Mouse (Mus musculus): ENCODE measurements around the gene Gpr119. TPM values are rescaled to one million over a fixed set of nuclear protein-coding genes. Genes with fewer than 3 reads are reported as not detected.

Gpr119 gene
- 0.05 TPM in 1 of 2 replicates, not detected in the other for polyA plus RNA-seq (2012; rRNA removed; ENCODE audit: low replicate concordance)

GRCm38 (mm10) chrX:48674171-48674570, at the start of gene Gpr119:
Gene Gpr119 (minus strand): TSS chrX:48674478.

GRCm38 (mm10) chrX:48694864-48695371, 20.6 kb upstream of the Gpr119 start, which contains the start of gene Rbmx2:
Gene Rbmx2 (plus strand): TSS chrX:48695004.

DNA sequence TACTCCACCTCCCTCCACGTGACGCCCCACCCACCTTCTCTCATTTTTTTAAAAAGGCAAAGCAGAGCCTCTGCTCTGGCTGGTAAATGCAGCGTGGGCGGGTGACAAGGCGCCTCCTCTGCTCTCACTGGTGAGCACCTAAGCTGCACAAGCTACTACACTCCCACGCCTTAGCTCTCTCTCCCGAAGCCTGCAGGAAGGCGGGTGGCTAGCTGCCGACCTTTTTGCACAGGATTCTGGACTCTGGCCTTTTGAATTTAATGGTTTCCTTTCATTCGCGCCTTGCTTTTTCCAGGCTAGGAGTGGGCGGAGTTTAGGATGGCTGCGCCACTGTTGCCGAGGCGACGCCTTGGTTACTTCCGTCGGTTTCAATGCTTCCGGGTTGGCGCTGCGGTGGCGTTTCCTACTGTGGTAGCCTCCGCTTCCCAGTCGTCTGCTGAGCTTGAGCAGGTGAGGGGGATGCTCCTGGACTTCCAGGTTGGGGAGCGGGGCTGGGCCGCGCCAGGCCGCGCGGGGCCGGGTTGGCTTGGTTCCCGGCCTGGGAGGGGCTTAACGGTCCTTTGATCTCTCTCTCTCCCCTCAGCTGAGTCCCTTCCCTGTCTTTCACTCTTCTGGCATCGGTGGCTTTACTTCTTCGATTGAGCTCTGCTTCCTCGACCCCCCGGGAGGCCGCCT, 50.8 kb downstream of the Gpr119 start, which contains the start of gene Slc25a14:
Slc25a14 (plus strand) TSS at position 35 of the 675 bp plus-strand sequence.

Other genes starting within 250 kb of the Gpr119 start
- 12.7 and 22.8 TPM in 2 replicates for gene Elf4, start 211.3 kb downstream of the Gpr119 start, polyA plus RNA-seq (2012; rRNA removed; ENCODE audit: low replicate concordance)
- 26.0 and 29.4 TPM in 2 replicates for gene Aifm1, start 160.9 kb downstream of the Gpr119 start, polyA plus RNA-seq (2012; rRNA removed; ENCODE audit: low replicate concordance)
- 0.53 and 1.5 TPM in 2 replicates for gene Rab33a, start 155.2 kb downstream of the Gpr119 start, polyA plus RNA-seq (2012; rRNA removed; ENCODE audit: low replicate concordance)
- gene Zfp280c, start 80.0 kb downstream of the Gpr119 start, polyA plus RNA-seq (2012; rRNA removed; ENCODE audit: low replicate concordance): 4.6 and 6.5 TPM in 2 replicates
- gene Slc25a14, start 51.1 kb downstream of the Gpr119 start, polyA plus RNA-seq (2012; rRNA removed; ENCODE audit: low replicate concordance): 2.1 and 2.8 TPM in 2 replicates
- 0.80 and 2.3 TPM in 2 replicates for gene Rbmx2, start 20.5 kb upstream of the Gpr119 start, polyA plus RNA-seq (2012; rRNA removed; ENCODE audit: low replicate concordance)
- gene Gm595, start 203.2 kb upstream of the Gpr119 start, polyA plus RNA-seq (2012; rRNA removed; ENCODE audit: low replicate concordance): not detected in 2 replicates

Measured in subcutaneous adipose tissue, adult 2 months (tissue).